Mouse (Mus musculus): Measurements from ENCODE around the gene Trmt10c. TPM values are rescaled to one million over a fixed set of nuclear protein-coding genes. Genes with fewer than 3 reads are reported as not detected.
"Not testable (repeated sequence)": the region's sequence is repeated elsewhere in the genome, so short reads cannot be mapped to it uniquely, and the experiment has no call there.

The Trmt10c gene
- polyA plus RNA-seq, 1 experiment: 2.5 TPM

GRCm38 (mm10) chr16:56048038-56048437, 10.4 kb upstream of the Trmt10c start, which contains the start of gene Senp7:
Gene Senp7 (plus strand): TSS chr16:56048338.
- DNase-seq (ENCODE audit: low read depth): not testable (repeated sequence)

- no peak for DNase-seq (ENCODE audit: low read depth)
These were observed 471 bp upstream of the Trmt10c start for GRCm38 (mm10) chr16:56038090-56038489.

- no peak for DNase-seq (ENCODE audit: low read depth)
These were observed 1.1 kb downstream of the Trmt10c start for GRCm38 (mm10) chr16:56036501-56036900.

GRCm38 (mm10) chr16:56034566-56034965, 3.1 kb downstream of the Trmt10c start:
- no peak for DNase-seq (ENCODE audit: low read depth)

- DNase-seq (ENCODE audit: low read depth): peak; percentile 79
These were observed 7.9 kb downstream of the Trmt10c start, which contains the start of gene Pcnp for GRCm38 (mm10) chr16:56029661-56030082. Gene Pcnp (minus strand): TSS chr16:56029739.

GRCm38 (mm10) chr16:56028722-56029551, 8.7 kb downstream of the Trmt10c start:
- DNase-seq (ENCODE audit: low read depth): no peak

GRCm38 (mm10) chr16:56027854-56028629, 9.6 kb downstream of the Trmt10c start:
- DNase-seq (ENCODE audit: low read depth): no peak

- no peak for DNase-seq (ENCODE audit: low read depth)
These were observed 18.0 kb downstream of the Trmt10c start for GRCm38 (mm10) chr16:56019660-56020059.

GRCm38 (mm10) chr16:56014076-56014475, 23.5 kb downstream of the Trmt10c start:
- no peak for DNase-seq (ENCODE audit: low read depth)

GRCm38 (mm10) chr16:56012789-56013743, 24.6 kb downstream of the Trmt10c start:
- no peak for DNase-seq (ENCODE audit: low read depth)

- DNase-seq (ENCODE audit: low read depth): no peak
These were observed 28.8 kb downstream of the Trmt10c start for GRCm38 (mm10) chr16:56008862-56009261.

- DNase-seq (ENCODE audit: low read depth): no peak
These were observed 30.8 kb downstream of the Trmt10c start for GRCm38 (mm10) chr16:56006798-56007197.

- no peak for DNase-seq (ENCODE audit: low read depth)
These were observed 43.4 kb downstream of the Trmt10c start for GRCm38 (mm10) chr16:55994235-55994634.

- no peak for DNase-seq (ENCODE audit: low read depth)
These were observed 47.3 kb downstream of the Trmt10c start for GRCm38 (mm10) chr16:55990311-55990710.

GRCm38 (mm10) chr16:55986001-55986400, 51.6 kb downstream of the Trmt10c start:
- no peak for DNase-seq (ENCODE audit: low read depth)

Other genes with a start within 250 kb of the Trmt10c start
- 7.6 and 7.7 TPM in 2 replicates for gene Nfkbiz, start 198.9 kb downstream of the Trmt10c start, polyA plus RNA-seq (2012; rRNA removed)
- gene Nxpe3, start 142.5 kb downstream of the Trmt10c start, polyA plus RNA-seq (2012; rRNA removed): 7.7 and 8.8 TPM in 2 replicates
- gene Cep97, start 103.0 kb downstream of the Trmt10c start, polyA plus RNA-seq (2012; rRNA removed): 1.7 and 1.8 TPM in 2 replicates
- 175 and 178 TPM in 2 replicates for gene Rpl24, start 71.5 kb downstream of the Trmt10c start, polyA plus RNA-seq (2012; rRNA removed)
- 3.5 and 5.2 TPM in 2 replicates for gene Zbtb11, start 63.9 kb downstream of the Trmt10c start, polyA plus RNA-seq (2012; rRNA removed)
- 23.4 and 28.4 TPM in 2 replicates for gene Pcnp, start 8.1 kb downstream of the Trmt10c start, polyA plus RNA-seq (2012; rRNA removed)
- 4.3 and 4.5 TPM in 2 replicates for gene Senp7, start 10.5 kb upstream of the Trmt10c start, polyA plus RNA-seq (2012; rRNA removed)
- gene Impg2, start 166.5 kb upstream of the Trmt10c start, polyA plus RNA-seq (2012; rRNA removed): 0.20 and 0.25 TPM in 2 replicates

Measured in gonadal fat pad, adult 2 months (tissue).